Mouse (Mus musculus) heart, postnatal 4 days (tissue): ENCODE data around the gene Prss27. TPM values are rescaled to one million over a fixed set of nuclear protein-coding genes. Genes with fewer than 3 reads are reported as not detected.

ENCODE experiments used
- microRNA-seq, 2 experiments: library from miRNA; unstranded; fragments of <30 nt; microRNA quantifications; one replicate each; pipeline ENCODE4 v1.2.0; 2021 to 2022
- total RNA-seq, 2 experiments: library from RNA; stranded (reverse); gene quantifications; 2 replicates each; pipeline ENCODE4 v1.2.3; 2021

Gene Prss27
- total RNA-seq, 2 experiments from 2014 or later: not detected

Small RNAs within 50 kb of the gene (microRNA-seq; reads per million reads assigned to microRNA genes)
- 0 reads per million in 2 experiments for gene Gm27700

Other genes with a start within 250 kb of the Prss27 start
- 100 to 1,000 TPM; 275 to 287 TPM for gene Srrm2, start 247.6 kb upstream of the Prss27 start, total RNA-seq
- 100 to 1,000 TPM; 413 to 427 TPM for gene Elob, start 209.0 kb upstream of the Prss27 start, total RNA-seq
- gene Prss33, start 202.1 kb upstream of the Prss27 start, total RNA-seq: not detected
- not detected for gene Prss32, start 194.3 kb upstream of the Prss27 start, total RNA-seq
- gene Prss41, start 194.0 kb upstream of the Prss27 start, total RNA-seq: not detected
- gene Prss21, start 170.1 kb upstream of the Prss27 start, total RNA-seq: not detected
- not detected for gene Dcpp1, start 157.3 kb upstream of the Prss27 start, total RNA-seq
- gene Dcpp2, start 157.3 kb upstream of the Prss27 start, total RNA-seq: not detected
- not detected for gene Dcpp3, start 120.7 kb upstream of the Prss27 start, total RNA-seq
- gene Sbp, start 96.5 kb upstream of the Prss27 start, total RNA-seq: not detected
- gene Sbpl, start 82.9 kb upstream of the Prss27 start, total RNA-seq: not detected
- gene Prss30, start 57.6 kb upstream of the Prss27 start, total RNA-seq: not detected
- gene Prss22, start 40.0 kb upstream of the Prss27 start, total RNA-seq: not detected
- 10 to 100 TPM; 25.4 to 26.0 TPM for gene Kctd5, start 35.3 kb downstream of the Prss27 start, total RNA-seq
- gene Pdpk1, start 112.8 kb downstream of the Prss27 start, total RNA-seq: 10 to 100 TPM; 62.1 to 62.6 TPM
- gene Amdhd2, start 125.6 kb downstream of the Prss27 start, total RNA-seq: 10 to 100 TPM; 19.5 to 19.6 TPM
- gene Atp6v0c, start 131.6 kb downstream of the Prss27 start, total RNA-seq: 100 to 1,000 TPM; 291 to 298 TPM
- gene Tbc1d24, start 167.4 kb downstream of the Prss27 start, total RNA-seq: 10 to 100 TPM in 1 of 2 experiments, 1 to 10 TPM in 1; 9.6 to 10.9 TPM
- 1 to 10 TPM; 2.3 to 2.4 TPM for gene Ntn3, start 171.4 kb downstream of the Prss27 start, total RNA-seq
- gene Tedc2, start 182.7 kb downstream of the Prss27 start, total RNA-seq: 1 to 10 TPM; 4.2 to 5.1 TPM
- gene Ccnf, start 213.3 kb downstream of the Prss27 start, total RNA-seq: 10 to 100 TPM; 18.1 to 20.1 TPM